Mouse (Mus musculus) heart, postnatal 14 days (tissue): ENCODE measurements around the gene Spink4. TPM values are rescaled to one million over a fixed set of nuclear protein-coding genes. Genes with fewer than 3 reads are reported as not detected.

Experiments
- DNase-seq, 2 experiments: peaks; one replicate each; pipeline ENCODE4 v3.0.0; 2021 to 2022
- intact Hi-C: fragments of 180-260 bp; cut with DNase I; formaldehyde crosslinking; loops from one replicate; pipeline ENCODE4 v1.15.1; 2025
- long read RNA-seq, 2 experiments: library from polyadenylated mRNA; stranded (forward); transcript quantifications; one replicate each; pipeline ENCODE4 v2.0.0; 2021
- total RNA-seq, 2 experiments: library from RNA; stranded (reverse); gene quantifications; 2 replicates each; pipeline ENCODE4 v1.2.3; 2021

The Spink4 gene
- total RNA-seq = under 1 TPM in 1 of 2 experiments, not detected in 1; 0.90 TPM
- long read RNA-seq, experiment 1, partial matches to known transcripts = 0 of 1 reads
- long read RNA-seq, experiment 1, other reads (novel, unspliced or antisense) = 1 of 1 reads
- long read RNA-seq, experiment 2 = 0 reads

GRCm38 (mm10) chr4:40919785-40920184 lies at the start of gene Spink4:
Gene Spink4, plus strand, starts transcription at chr4:40920052.
- intact Hi-C loops = no loop called here
- DNase-seq = peak; percentile 16 to 31

- DNase-seq = no peak
- intact Hi-C loops = no loop called here
Observed at GRCm38 (mm10) chr4:40870206-40870605, 49.6 kb upstream of the Spink4 start.

GRCm38 (mm10) chr4:40872129-40872528 lies 47.7 kb upstream of the Spink4 start:
- intact Hi-C loops = no loop called here
- no peak for DNase-seq

GRCm38 (mm10) chr4:40873320-40873719 lies 46.5 kb upstream of the Spink4 start:
- intact Hi-C loops = no loop called here

GRCm38 (mm10) chr4:40874151-40874600 lies 45.7 kb upstream of the Spink4 start:
- intact Hi-C loops = no loop called here
- DNase-seq = peak; percentile 50 to 72

More at GRCm38 (mm10) chr4:40873320-40873719, 46.5 kb upstream of the Spink4 start:
- peak; percentile 45 to 55 for DNase-seq

GRCm38 (mm10) chr4:40874794-40875552 lies 44.9 kb upstream of the Spink4 start:
- DNase-seq = no peak
- intact Hi-C loops = no loop called here

GRCm38 (mm10) chr4:40875842-40876241 lies 44.0 kb upstream of the Spink4 start:
- intact Hi-C loops = no loop called here
- DNase-seq = no peak

GRCm38 (mm10) chr4:40876814-40877371 lies 43.0 kb upstream of the Spink4 start:
- intact Hi-C loops = no loop called here
- peak; percentile 68 to 76 for DNase-seq

GRCm38 (mm10) chr4:40877528-40877927 lies 42.3 kb upstream of the Spink4 start:
- intact Hi-C loops = no loop called here
- DNase-seq = no peak

- intact Hi-C loops = no loop called here
- no peak for DNase-seq
Observed at GRCm38 (mm10) chr4:40883200-40883599, 36.7 kb upstream of the Spink4 start.

- intact Hi-C loops = no loop called here
- DNase-seq = no peak
Observed at GRCm38 (mm10) chr4:40884282-40885165, 35.3 kb upstream of the Spink4 start.

- DNase-seq = no peak
- intact Hi-C loops = no loop called here
Observed at GRCm38 (mm10) chr4:40885166-40885525, 34.7 kb upstream of the Spink4 start.

GRCm38 (mm10) chr4:40885883-40886282 lies 34.0 kb upstream of the Spink4 start:
- intact Hi-C loops = no loop called here
- no peak for DNase-seq

GRCm38 (mm10) chr4:40888839-40889238 lies 31.0 kb upstream of the Spink4 start:
- intact Hi-C loops = no loop called here
- DNase-seq = no peak

- intact Hi-C loops = no loop called here
- peak in 1 of 2 experiments; percentile 32 for DNase-seq
Observed at GRCm38 (mm10) chr4:40889252-40889651, 30.6 kb upstream of the Spink4 start.

- intact Hi-C loops = no loop called here
- DNase-seq = no peak
Observed at GRCm38 (mm10) chr4:40889983-40890382, 29.9 kb upstream of the Spink4 start.

GRCm38 (mm10) chr4:40891206-40891605 lies 28.6 kb upstream of the Spink4 start:
- no peak for DNase-seq
- intact Hi-C loops = no loop called here

- intact Hi-C loops = no loop called here
- DNase-seq = no peak
Observed at GRCm38 (mm10) chr4:40895118-40895517, 24.7 kb upstream of the Spink4 start.

GRCm38 (mm10) chr4:40895646-40896045 lies 24.2 kb upstream of the Spink4 start:
- no peak for DNase-seq
- intact Hi-C loops = no loop called here

GRCm38 (mm10) chr4:40898476-40899044 lies 21.3 kb upstream of the Spink4 start:
- no peak for DNase-seq
- intact Hi-C loops = no loop called here

- DNase-seq = no peak
- intact Hi-C loops = no loop called here
Observed at GRCm38 (mm10) chr4:40899264-40899663, 20.6 kb upstream of the Spink4 start.
